Mouse (Mus musculus): ENCODE measurements around the gene Aven.
"Not testable (repeated sequence)": the region's sequence is repeated elsewhere in the genome, so short reads cannot be mapped to it uniquely, and the experiment has no call there.

The Aven gene

GRCm38 (mm10) chr2:112492856-112493538, at the start of gene Aven:
Gene Aven (plus strand): TSS chr2:112492964.
- peak; percentile 85 to 87 for DNase-seq (ENCODE audit: low spot score in 2 of 2)

GRCm38 (mm10) chr2:112443491-112443890, 49.3 kb upstream of the Aven start:
- DNase-seq (ENCODE audit: low spot score in 2 of 2) = no peak

GRCm38 (mm10) chr2:112445511-112445910, 47.3 kb upstream of the Aven start:
- DNase-seq (ENCODE audit: low spot score in 2 of 2) = no peak

GRCm38 (mm10) chr2:112448046-112448445, 44.7 kb upstream of the Aven start:
- DNase-seq (ENCODE audit: low spot score in 2 of 2) = not testable (repeated sequence)

- no peak for DNase-seq (ENCODE audit: low spot score in 2 of 2)
Measured at GRCm38 (mm10) chr2:112448510-112449059, 44.2 kb upstream of the Aven start.

- peak in 1 of 2 experiments; percentile 32 for DNase-seq (ENCODE audit: low spot score in 2 of 2)
Measured at GRCm38 (mm10) chr2:112449597-112450296, 43.0 kb upstream of the Aven start.

GRCm38 (mm10) chr2:112452513-112452912, 40.3 kb upstream of the Aven start:
- not testable (repeated sequence) for DNase-seq (ENCODE audit: low spot score in 2 of 2)

GRCm38 (mm10) chr2:112454125-112454861, 38.5 kb upstream of the Aven start:
- no peak for DNase-seq (ENCODE audit: low spot score in 2 of 2)

GRCm38 (mm10) chr2:112454862-112455564, 37.8 kb upstream of the Aven start, which contains the start of gene Emc7:
Gene Emc7 (plus strand): TSS chr2:112454997.
- peak; percentile 97 to 98 for DNase-seq (ENCODE audit: low spot score in 2 of 2)

- no peak for DNase-seq (ENCODE audit: low spot score in 2 of 2)
Measured at GRCm38 (mm10) chr2:112460557-112460956, 32.2 kb upstream of the Aven start.

GRCm38 (mm10) chr2:112469542-112469941, 23.2 kb upstream of the Aven start:
- DNase-seq (ENCODE audit: low spot score in 2 of 2) = no peak

GRCm38 (mm10) chr2:112470961-112471381, 21.8 kb upstream of the Aven start:
- DNase-seq (ENCODE audit: low spot score in 2 of 2) = no peak

- peak in 1 of 2 experiments; percentile 17 for DNase-seq (ENCODE audit: low spot score in 2 of 2)
Measured at GRCm38 (mm10) chr2:112472076-112472475, 20.7 kb upstream of the Aven start.

- no peak for DNase-seq (ENCODE audit: low spot score in 2 of 2)
Measured at GRCm38 (mm10) chr2:112474997-112475724, 17.6 kb upstream of the Aven start.

GRCm38 (mm10) chr2:112476554-112476953, 16.2 kb upstream of the Aven start:
- DNase-seq (ENCODE audit: low spot score in 2 of 2) = no peak

GRCm38 (mm10) chr2:112480669-112481068, 12.1 kb upstream of the Aven start, which contains the start of gene Chrm5:
Gene Chrm5 (minus strand): TSS chr2:112480769.
- DNase-seq (ENCODE audit: low spot score in 2 of 2) = no peak

GRCm38 (mm10) chr2:112481564-112481963, 11.2 kb upstream of the Aven start:
- DNase-seq (ENCODE audit: low spot score in 2 of 2) = no peak

- DNase-seq (ENCODE audit: low spot score in 2 of 2) = peak in 1 of 2 experiments; percentile 62
Measured at GRCm38 (mm10) chr2:112482533-112483333, 10.0 kb upstream of the Aven start.

- peak in 1 of 2 experiments; percentile 52 for DNase-seq (ENCODE audit: low spot score in 2 of 2)
Measured at GRCm38 (mm10) chr2:112483334-112483651, 9.5 kb upstream of the Aven start.

- no peak for DNase-seq (ENCODE audit: low spot score in 2 of 2)
Measured at GRCm38 (mm10) chr2:112484886-112485285, 7.9 kb upstream of the Aven start.
